Mouse (Mus musculus): ENCODE results near the gene Casp6.

- TF ChIP-seq POLR2A (IDR thresholded peaks at IDR 0.05; ENCODE audit: low read depth, low read length) (no peak), CTCF (IDR thresholded peaks at IDR 0.05; ENCODE audit: extremely low read depth, insufficient read depth, insufficient read length, insufficient replicate concordance) (no peak)
Observed at GRCm38 (mm10) chr3:129962533-129962932, 61.3 kb downstream of the Casp6 start.

Data from spleen, adult 2 months (tissue).